Mouse (Mus musculus) spleen, adult 2 months (tissue): ENCODE data around the gene Lrcol1.

ENCODE experiments used
- CTCF ChIP-seq: fragments of 200-500 bp; IDR thresholded peaks from 2 replicates; pipeline ENCODE4 v1.5.1; 2011; ENCODE audit warnings: mild to moderate bottlenecking, inconsistent platforms; ENCODE audit not compliant: insufficient read depth, insufficient read length, insufficient replicate concordance; ENCODE audit errors: extremely low read depth
- POLR2A ChIP-seq: fragments of 200-500 bp; IDR thresholded peaks from 2 replicates; pipeline ENCODE4 v1.6.1; 2011; ENCODE audit warnings: low read depth, low read length, inconsistent platforms

GRCm38 (mm10) chr5:110379086-110379485, 34.6 kb downstream of the Lrcol1 start:
- no peak for TF ChIP-seq CTCF
- TF ChIP-seq POLR2A: no peak
